Comparison of ENCODE assay signal across 8 mouse cellular contexts in genomic region chr6:49318966-49319594, GRCm38 (mm10). TPM values are rescaled to one million over a fixed set of nuclear protein-coding genes. Genes with fewer than 3 reads are reported as not detected.
DNase-seq lines count a peak whose midpoint lies in the region; ATAC-seq and TF ChIP-seq lines count a peak whose summit lies in the region.

Ccdc126 (plus strand) TSS chr6:49319274.

- peak; percentile 98 for ATAC-seq in embryonic facial prominence, embryonic 13.5 days (ENCODE audit: insufficient number of reproducible peaks, insufficient read depth, low FRiP score, low TSS enrichment, low read depth)
- ATAC-seq in limb, embryonic 12.5 days (ENCODE audit: insufficient number of reproducible peaks, insufficient read depth, low FRiP score, low TSS enrichment, low read depth), result peak; percentile 99
- peak; percentile 100 for ATAC-seq in midbrain, embryonic 15.5 days (replicated peaks)

- no peaks in the 10 kb centered on the region for H3K36me3 ChIP-seq in embryonic facial prominence, embryonic 13.5 days
- H3K36me3 ChIP-seq in kidney, adult 2 months (ENCODE audit: control insufficient read depth, insufficient read depth, low read length), result no peaks in the 10 kb centered on the region
- H3K36me3 ChIP-seq in limb, embryonic 12.5 days, result no peaks in the 10 kb centered on the region
- no peaks in the 10 kb centered on the region for H3K36me3 ChIP-seq in midbrain, embryonic 15.5 days (replicated peaks)
- H3K36me3 ChIP-seq in spleen, adult 2 months (ENCODE audit: control insufficient read depth, insufficient read depth, low read length), result no peaks in the 10 kb centered on the region

- no peaks in the 10 kb centered on the region for H3K9me3 ChIP-seq in embryonic facial prominence, embryonic 13.5 days
- H3K9me3 ChIP-seq in limb, embryonic 12.5 days, result no peaks in the 10 kb centered on the region
- H3K9me3 ChIP-seq in midbrain, embryonic 15.5 days, result no peaks in the 10 kb centered on the region

- TF ChIP-seq CTCF in kidney, adult 2 months (conservative IDR thresholded peaks at IDR 0.05; ENCODE audit: insufficient read depth, insufficient read length, low read depth, low read length), result peak; percentile 61
- peak; percentile 52; the same call in 1 of the 2 replicates for TF ChIP-seq CTCF in spleen, adult 2 months (IDR thresholded peaks at IDR 0.05; ENCODE audit: extremely low read depth, insufficient read depth, insufficient read length, insufficient replicate concordance)

- under 1% methylated on average over 47 of the region's 47 CpGs for WGBS in embryonic facial prominence, embryonic 13.5 days
- WGBS in kidney, adult 2 months, result under 1% methylated on average over 47 of the region's 47 CpGs
- under 1% methylated on average over 47 of the region's 47 CpGs for WGBS in limb, embryonic 12.5 days
- 0% methylated on average over 47 of the region's 47 CpGs for WGBS in midbrain, embryonic 15.5 days
- WGBS in spleen, adult 2 months, result under 1% methylated on average over 47 of the region's 47 CpGs

- H3K27me3 ChIP-seq in embryonic facial prominence, embryonic 13.5 days, result no peaks in the 10 kb centered on the region
- no peaks in the 10 kb centered on the region for H3K27me3 ChIP-seq in kidney, adult 2 months (replicated peaks; ENCODE audit: control insufficient read depth, insufficient read depth, low read length)
- H3K27me3 ChIP-seq in limb, embryonic 12.5 days, result no peaks in the 10 kb centered on the region
- no peaks in the 10 kb centered on the region for H3K27me3 ChIP-seq in midbrain, embryonic 15.5 days (replicated peaks)
- no peaks in the 10 kb centered on the region for H3K27me3 ChIP-seq in spleen, adult 2 months (ENCODE audit: control insufficient read depth, insufficient read depth, low read length)

- TF ChIP-seq POLR2A in kidney, adult 2 months (IDR thresholded peaks at IDR 0.05; ENCODE audit: low read depth, low read length), result no peak
- no peak for TF ChIP-seq POLR2A in spleen, adult 2 months (IDR thresholded peaks at IDR 0.05; ENCODE audit: low read depth, low read length)

- H3K4me2 ChIP-seq in embryonic facial prominence, embryonic 13.5 days, result peak within 1 kb of the TSS; percentile 65
- H3K4me2 ChIP-seq in limb, embryonic 12.5 days, result peak within 1 kb of the TSS; percentile 63
- H3K4me2 ChIP-seq in midbrain, embryonic 15.5 days, result peak within 1 kb of the TSS; percentile 50

- H3K27ac ChIP-seq in embryonic facial prominence, embryonic 13.5 days, result peak within 1 kb of the TSS; percentile 82
- H3K27ac ChIP-seq in kidney, adult 2 months (ENCODE audit: insufficient read depth, low read depth, low read length), result peak within 1 kb of the TSS; percentile 57
- peak within 1 kb of the TSS; percentile 80 for H3K27ac ChIP-seq in limb, embryonic 12.5 days
- peak within 1 kb of the TSS; percentile 87 for H3K27ac ChIP-seq in midbrain, embryonic 15.5 days
- H3K27ac ChIP-seq in spleen, adult 2 months (ENCODE audit: insufficient read depth, low read length), result peak within 1 kb of the TSS; percentile 55

- H3K4me1 ChIP-seq in embryonic facial prominence, embryonic 13.5 days, result peaks cover 13% of the 10 kb centered on the region
- H3K4me1 ChIP-seq in kidney, adult 2 months (ENCODE audit: control insufficient read depth, insufficient read depth, low read length), result peaks cover 4% of the 10 kb centered on the region; the same call in 1 of the 2 replicates
- H3K4me1 ChIP-seq in limb, embryonic 12.5 days (replicated peaks), result peaks cover 10% of the 10 kb centered on the region
- H3K4me1 ChIP-seq in midbrain, embryonic 15.5 days, result peaks cover 11% of the 10 kb centered on the region
- no peaks in the 10 kb centered on the region for H3K4me1 ChIP-seq in spleen, adult 2 months (ENCODE audit: control insufficient read depth, insufficient read depth, insufficient read length)

- peak; percentile 96 for DNase-seq in 3134 (ENCODE audit: extremely low read depth, insufficient read length, low spot score)
- peak; percentile 99 for DNase-seq in adrenal gland, postnatal 36 days
- DNase-seq in heart, adult 18-20 months, result peak; percentile 99
- peak; percentile 99 for DNase-seq in kidney, adult 2 months
- DNase-seq in spleen, adult 2 months (ENCODE audit: low read depth in 1 of 2, low spot score in 2 of 2), result peak; percentile 97 to 98

- H3K9ac ChIP-seq in embryonic facial prominence, embryonic 13.5 days, result peak within 1 kb of the TSS; percentile 86
- peak within 1 kb of the TSS; percentile 79 for H3K9ac ChIP-seq in limb, embryonic 12.5 days (replicated peaks)
- peak within 1 kb of the TSS; percentile 79 for H3K9ac ChIP-seq in midbrain, embryonic 15.5 days

- peak within 1 kb of the TSS; percentile 74 for H3K4me3 ChIP-seq in embryonic facial prominence, embryonic 13.5 days
- H3K4me3 ChIP-seq in kidney, adult 2 months (ENCODE audit: insufficient read depth, low read depth, low read length), result peak within 1 kb of the TSS; percentile 67
- H3K4me3 ChIP-seq in limb, embryonic 12.5 days (replicated peaks), result peak within 1 kb of the TSS; percentile 68
- H3K4me3 ChIP-seq in midbrain, embryonic 15.5 days, result peak within 1 kb of the TSS; percentile 75
- peak within 1 kb of the TSS; percentile 69 for H3K4me3 ChIP-seq in spleen, adult 2 months (ENCODE audit: extremely low read depth, insufficient read depth, insufficient read length)

RNA-seq across cellular contexts. Expression of gene Ccdc126, which starts in this region (rescaled TPM):
- total RNA-seq in adrenal gland, postnatal 36 days (2021), result 10 to 100 TPM; 16.1 to 17.4 TPM
- polyA plus RNA-seq in embryonic facial prominence, embryonic 13.5 days (2015; fragmentation: Nextera tagmentation; extraction: Ambion mirVana), result 11.1 and 11.5 TPM in 2 replicates
- 1 to 10 TPM; 5.2 TPM for total RNA-seq in heart, adult 18-20 months (2021)
- 4.0 and 4.5 TPM in 2 replicates for polyA plus RNA-seq in kidney, adult 2 months (2012; rRNA removed)
- 7.0 and 7.7 TPM in 2 replicates for polyA plus RNA-seq in limb, embryonic 12.5 days (2016; fragmentation: Nextera tagmentation; extraction: Ambion mirVana)
- 8.5 and 9.6 TPM in 2 replicates for polyA plus RNA-seq in midbrain, embryonic 15.5 days (2015; fragmentation: Nextera tagmentation; extraction: Ambion mirVana)
- polyA plus RNA-seq in spleen, adult 2 months (2012; rRNA removed), result 1.5 and 1.7 TPM in 2 replicates

Comparison
In these comparisons a context has a peak if more than half of its experiments do, and no peak if none do; other contexts are left out.
1. Peak in every context shown above with its lines: DNase-seq, ATAC-seq, H3K4me3 ChIP-seq and H3K27ac ChIP-seq.